Mouse (Mus musculus): ENCODE measurements around the gene Calu. TPM values are rescaled to one million over a fixed set of nuclear protein-coding genes. Genes with fewer than 3 reads are reported as not detected.
"Not testable (repeated sequence)": the region's sequence is repeated elsewhere in the genome, so short reads cannot be mapped to it uniquely, and the experiment has no call there.

Calu gene
- polyA plus RNA-seq, 1 experiment from 2014 or later = 207 TPM

DNA sequence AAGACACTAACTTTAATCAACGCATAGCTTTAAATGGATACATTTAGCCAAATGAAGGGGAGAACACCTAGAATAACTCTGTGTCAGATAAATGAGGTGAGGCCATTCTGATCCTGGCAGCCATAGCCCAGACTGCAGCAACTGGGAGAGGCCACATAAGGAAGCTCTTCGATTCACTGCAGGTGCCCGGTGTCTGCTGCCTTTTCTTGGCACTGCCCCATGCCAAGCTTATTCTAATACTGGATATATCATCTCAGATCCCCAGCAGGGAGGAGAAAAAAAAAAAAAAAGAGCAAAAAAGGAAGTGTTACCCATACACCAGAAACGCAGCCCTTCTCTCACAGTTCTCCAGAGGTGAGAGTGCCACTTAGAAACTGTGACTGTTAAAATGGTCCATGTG is 29.5 kb downstream of the Calu start:
- Histone ChIP-seq H3K4me2 (no peak overlapping the region), H3K27ac (no peak overlapping the region), H3K4me1 (no peaks in the 10 kb centered on the region), H3K9me3 (no peaks in the 10 kb centered on the region), H3K36me3 (replicated peaks) (peaks cover 58% of the 10 kb centered on the region), H3K27me3 (no peaks in the 10 kb centered on the region), H3K4me3 (replicated peaks) (no peak overlapping the region), H3K9ac (no peak overlapping the region)
- WGBS = 97% methylated on average over 4 of the region's 4 CpGs
- no peak for ATAC-seq (ENCODE audit: low FRiP score)

DNA sequence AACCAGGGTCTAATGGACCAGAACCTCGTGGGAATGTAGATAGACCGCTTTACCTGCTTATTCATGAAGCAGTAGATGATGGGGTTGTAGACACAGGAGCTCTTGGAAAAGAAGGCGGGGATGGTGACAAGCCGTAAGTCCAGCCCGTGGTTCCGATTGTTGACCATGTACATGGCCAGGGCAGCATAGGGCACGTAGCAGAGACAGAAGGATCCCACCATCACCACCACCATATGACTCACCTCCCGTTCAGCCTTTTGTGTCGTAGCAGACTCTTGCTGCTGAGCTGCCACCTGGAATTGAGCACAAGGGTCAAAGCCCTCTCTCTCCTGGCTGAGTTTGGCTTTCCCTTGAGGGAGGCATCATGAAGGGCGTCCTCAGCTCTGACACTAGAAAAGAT is 30.8 kb downstream of the Calu start:
- Histone ChIP-seq H3K9ac (no peak overlapping the region), H3K27ac (no peak overlapping the region), H3K4me2 (no peak overlapping the region), H3K36me3 (replicated peaks) (peaks cover 45% of the 10 kb centered on the region), H3K9me3 (no peaks in the 10 kb centered on the region), H3K4me3 (replicated peaks) (no peak overlapping the region), H3K27me3 (no peaks in the 10 kb centered on the region), H3K4me1 (no peaks in the 10 kb centered on the region)
- 91% methylated on average over 10 of the region's 10 CpGs for WGBS
- no peak for ATAC-seq (ENCODE audit: low FRiP score)

- no peak overlapping the region for H3K4me2 ChIP-seq
- H3K27ac ChIP-seq = no peak overlapping the region
- no peak overlapping the region for H3K9ac ChIP-seq
- ATAC-seq (ENCODE audit: low FRiP score) = no peak
- peaks cover 34% of the 10 kb centered on the region for H3K36me3 ChIP-seq (replicated peaks)
- 93% methylated on average over 6 of the region's 6 CpGs for WGBS
- H3K4me1 ChIP-seq = no peaks in the 10 kb centered on the region
- no peaks in the 10 kb centered on the region for H3K27me3 ChIP-seq
- H3K9me3 ChIP-seq = no peaks in the 10 kb centered on the region
- no peak overlapping the region for H3K4me3 ChIP-seq (replicated peaks)
Observed at GRCm38 (mm10) chr6:29379954-29380353, 32.1 kb downstream of the Calu start.

DNA sequence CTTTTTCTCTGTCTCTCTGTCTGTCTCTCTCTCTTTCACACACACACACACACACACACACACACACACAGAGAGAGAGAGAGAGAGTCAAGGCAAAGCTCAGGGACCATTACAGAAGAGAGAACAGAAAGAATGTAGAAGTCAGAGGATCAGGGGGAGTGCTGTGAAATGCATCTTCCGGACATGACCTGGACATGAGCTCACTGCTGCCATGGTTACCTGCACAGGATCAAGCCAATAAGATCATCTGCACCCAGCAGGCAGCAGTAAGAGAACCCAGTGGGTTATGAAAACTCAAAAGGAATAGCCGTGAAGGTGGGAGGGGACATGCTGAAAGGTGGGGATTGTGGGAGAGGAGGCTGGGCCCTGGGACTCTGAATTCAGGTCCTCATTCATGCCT is 34.6 kb downstream of the Calu start:
- Histone ChIP-seq H3K9ac (no peak overlapping the region), H3K36me3 (replicated peaks) (peaks cover 10% of the 10 kb centered on the region), H3K4me1 (no peaks in the 10 kb centered on the region), H3K9me3 (no peaks in the 10 kb centered on the region), H3K27ac (no peak overlapping the region), H3K27me3 (no peaks in the 10 kb centered on the region), H3K4me3 (replicated peaks) (no peak overlapping the region), H3K4me2 (no peak overlapping the region)
- WGBS = 52% methylated on average over 2 of the region's 2 CpGs
- ATAC-seq (ENCODE audit: low FRiP score) = no peak

GRCm38 (mm10) chr6:29388052-29388518 is 40.2 kb downstream of the Calu start, which contains the start of gene Opn1sw:
TSS of gene Opn1sw (minus strand) at chr6:29388468.
- 0 out of 2 replicates have a peak, but pooled peaks have one; percentile 44 for ATAC-seq (ENCODE audit: low FRiP score)
- H3K9me3 ChIP-seq = no peaks in the 10 kb centered on the region

GRCm38 (mm10) chr6:29388606-29389080 is 40.8 kb downstream of the Calu start:
- H3K9me3 ChIP-seq = no peaks in the 10 kb centered on the region
- no peak overlapping the region; the same call in 1 of the 2 replicates for H3K4me3 ChIP-seq (replicated peaks)
- H3K4me1 ChIP-seq = peaks cover 9% of the 10 kb centered on the region; the same call in 1 of the 2 replicates
- no peak overlapping the region for H3K9ac ChIP-seq
- ATAC-seq (ENCODE audit: low FRiP score) = no peak
- no peaks in the 10 kb centered on the region for H3K36me3 ChIP-seq (replicated peaks)
- no peak overlapping the region for H3K27ac ChIP-seq
- peak overlapping the region; percentile 25; the same call in 1 of the 2 replicates for H3K4me2 ChIP-seq
- WGBS = 15% methylated on average over 11 of the region's 11 CpGs
- peaks cover 8% of the 10 kb centered on the region; the same call in 1 of the 2 replicates for H3K27me3 ChIP-seq

More at GRCm38 (mm10) chr6:29388052-29388518, 40.2 kb downstream of the Calu start, which contains the start of gene Opn1sw:
- Histone ChIP-seq H3K36me3 (replicated peaks) (no peaks in the 10 kb centered on the region), H3K9ac (no peak within 1 kb of the TSS), H3K27me3 (peaks cover 6% of the 10 kb centered on the region; the same call in 1 of the 2 replicates), H3K4me3 (replicated peaks) (no peak within 1 kb of the TSS; the same call in 1 of the 2 replicates), H3K4me2 (peak within 1 kb of the TSS; percentile 25; the same call in 1 of the 2 replicates), H3K27ac (no peak within 1 kb of the TSS), H3K4me1 (peaks cover 9% of the 10 kb centered on the region; the same call in 1 of the 2 replicates)
- WGBS = 4% methylated on average over 12 of the region's 12 CpGs

GRCm38 (mm10) chr6:29389425-29389824 is 41.6 kb downstream of the Calu start:
- no peak overlapping the region for H3K4me2 ChIP-seq
- no peak overlapping the region for H3K9ac ChIP-seq
- H3K4me1 ChIP-seq = peaks cover 9% of the 10 kb centered on the region; the same call in 1 of the 2 replicates
- H3K9me3 ChIP-seq = no peaks in the 10 kb centered on the region
- peaks cover 16% of the 10 kb centered on the region for H3K27me3 ChIP-seq
- no peak for ATAC-seq (ENCODE audit: low FRiP score)
- WGBS = 58% methylated on average over 9 of the region's 9 CpGs
- H3K27ac ChIP-seq = no peak overlapping the region
- no peak overlapping the region for H3K4me3 ChIP-seq (replicated peaks)
- no peaks in the 10 kb centered on the region for H3K36me3 ChIP-seq (replicated peaks)

DNA sequence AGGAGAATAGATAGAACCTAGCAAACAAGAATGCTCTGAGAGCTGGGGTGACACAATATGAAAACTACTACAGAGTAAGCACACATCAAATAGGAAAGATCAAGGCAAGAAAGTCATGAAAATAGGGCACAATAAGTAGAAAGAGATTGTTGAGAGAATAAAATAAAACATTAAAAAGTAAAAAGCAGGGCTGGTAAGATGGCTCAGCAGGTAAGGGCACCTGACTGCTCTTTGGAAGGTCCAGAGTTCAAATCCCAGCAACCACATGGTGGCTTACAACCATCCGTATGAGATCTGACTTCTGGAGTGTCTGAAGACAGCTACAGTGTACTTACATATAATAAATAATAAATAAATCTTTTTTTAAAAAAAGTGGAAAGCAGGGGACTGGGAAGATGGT is 42.6 kb downstream of the Calu start:
- not testable (repeated sequence) for H3K4me3 ChIP-seq (replicated peaks); H3K4me1 ChIP-seq; ATAC-seq (ENCODE audit: low FRiP score); H3K36me3 ChIP-seq (replicated peaks); H3K4me2 ChIP-seq; H3K9me3 ChIP-seq; H3K9ac ChIP-seq; H3K27ac ChIP-seq
- H3K27me3 ChIP-seq = peaks cover 27% of the 10 kb centered on the region
- WGBS = 76% methylated on average over 1 of the region's 1 CpGs

- not testable (repeated sequence) for H3K4me2 ChIP-seq; ATAC-seq (ENCODE audit: low FRiP score); H3K9ac ChIP-seq; H3K36me3 ChIP-seq (replicated peaks); H3K27ac ChIP-seq; H3K9me3 ChIP-seq; H3K4me3 ChIP-seq (replicated peaks)
- Histone ChIP-seq H3K27me3 (peaks cover 30% of the 10 kb centered on the region), H3K4me1 (peaks cover 15% of the 10 kb centered on the region)
- WGBS = 76% methylated on average over 8 of the region's 8 CpGs
Observed at GRCm38 (mm10) chr6:29391241-29391640, 43.4 kb downstream of the Calu start.

DNA sequence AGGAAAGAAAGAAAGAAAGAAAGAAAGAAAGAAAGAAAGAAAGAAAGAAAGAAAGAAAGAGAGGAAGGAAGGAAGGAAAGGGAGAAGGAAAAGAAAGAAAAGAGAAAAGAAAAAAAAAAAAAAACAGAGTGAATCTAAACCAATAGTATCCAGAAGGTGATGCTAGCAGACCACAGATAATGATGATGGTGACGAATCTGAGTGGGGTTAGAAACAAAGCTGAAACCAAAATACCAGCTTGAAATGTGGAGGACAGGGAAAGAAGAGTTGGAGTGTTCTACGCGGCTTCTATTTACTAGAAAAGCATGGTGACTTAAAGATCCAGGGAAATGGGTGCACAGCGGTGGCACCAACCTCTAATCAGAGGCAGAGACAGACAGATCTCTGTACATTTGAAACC is 43.9 kb downstream of the Calu start:
- Histone ChIP-seq H3K9me3 (no peaks in the 10 kb centered on the region), H3K4me1 (peaks cover 17% of the 10 kb centered on the region), H3K4me3 (replicated peaks) (no peak overlapping the region), H3K36me3 (replicated peaks) (no peaks in the 10 kb centered on the region), H3K27ac (no peak overlapping the region), H3K9ac (no peak overlapping the region), H3K27me3 (peaks cover 30% of the 10 kb centered on the region), H3K4me2 (no peak overlapping the region)
- ATAC-seq (ENCODE audit: low FRiP score) = no peak
- WGBS = 71% methylated on average over 4 of the region's 4 CpGs

DNA sequence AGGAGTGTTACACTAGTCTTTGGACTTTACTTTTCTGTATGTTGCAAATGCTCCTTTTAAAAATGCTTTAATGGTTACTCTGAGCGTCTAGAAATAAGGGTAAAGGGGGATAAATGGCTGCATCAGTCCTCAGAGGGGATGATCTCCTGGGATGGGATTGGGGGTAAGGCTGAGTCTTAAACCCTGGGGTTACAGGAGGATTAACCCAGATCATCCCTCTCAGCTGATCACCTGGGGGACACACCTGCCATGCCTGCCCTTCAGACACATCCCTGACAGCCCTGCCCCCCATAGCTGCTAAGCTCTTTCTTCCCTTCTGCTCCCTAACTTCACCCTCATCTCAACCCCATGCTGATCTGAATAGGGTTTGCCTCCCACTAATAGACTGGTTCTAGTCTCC is 46.4 kb downstream of the Calu start:
- no peak overlapping the region for H3K4me2 ChIP-seq
- ATAC-seq (ENCODE audit: low FRiP score) = no peak
- H3K36me3 ChIP-seq (replicated peaks) = no peaks in the 10 kb centered on the region
- H3K4me1 ChIP-seq = peaks cover 20% of the 10 kb centered on the region
- H3K27me3 ChIP-seq = peaks cover 30% of the 10 kb centered on the region
- H3K4me3 ChIP-seq (replicated peaks) = no peak overlapping the region
- 62% methylated on average over 1 of the region's 1 CpGs for WGBS
- H3K27ac ChIP-seq = no peak overlapping the region
- no peak overlapping the region for H3K9ac ChIP-seq
- H3K9me3 ChIP-seq = no peaks in the 10 kb centered on the region

DNA sequence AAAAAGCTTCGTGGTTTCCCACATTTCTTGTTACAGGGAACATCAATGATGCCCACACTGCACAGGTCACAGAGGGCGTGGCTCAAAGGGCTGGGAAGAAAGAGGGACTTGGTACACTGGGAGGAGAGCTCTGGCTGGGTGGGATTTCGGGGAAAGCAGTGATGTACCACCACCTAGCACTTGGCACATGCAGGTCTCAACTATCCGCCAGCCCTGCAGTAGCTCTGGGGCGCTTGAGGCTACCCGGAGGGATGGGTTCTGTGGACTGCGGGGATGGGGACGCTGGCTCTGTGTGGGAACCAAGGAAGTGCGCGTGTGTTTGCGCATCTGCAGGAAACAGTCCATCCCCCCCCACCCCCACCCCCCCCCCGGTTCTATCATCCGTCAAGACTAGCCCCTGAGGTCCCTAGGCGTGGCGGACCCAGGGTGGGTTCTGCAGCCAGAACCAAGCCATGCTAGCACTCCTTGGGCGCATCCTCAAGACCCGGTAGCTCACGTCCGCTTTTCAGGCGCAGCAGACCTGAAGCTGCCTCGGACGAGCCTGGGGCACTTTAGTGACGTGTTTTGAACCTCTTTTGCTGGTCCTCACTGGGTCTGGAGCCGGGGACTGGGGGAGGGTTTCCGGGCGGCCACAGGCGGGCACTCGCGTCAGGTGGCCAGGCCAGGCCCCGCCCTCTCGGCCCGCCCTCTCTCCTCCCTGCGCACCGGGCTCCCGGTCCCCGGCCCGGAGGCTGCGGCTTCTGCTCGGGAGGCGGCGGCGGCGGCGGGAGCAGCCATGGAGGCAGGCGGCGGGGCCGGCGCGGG is 48.2 kb downstream of the Calu start, which contains the start of gene Ccdc136:
Gene Ccdc136, plus strand, starts transcription at position 400 of the 804 bp plus-strand sequence.
- Histone ChIP-seq H3K27ac (peak within 1 kb of the TSS; percentile 66), H3K36me3 (replicated peaks) (no peaks in the 10 kb centered on the region), H3K9me3 (no peaks in the 10 kb centered on the region), H3K4me1 (peaks cover 20% of the 10 kb centered on the region), H3K27me3 (peaks cover 24% of the 10 kb centered on the region), H3K9ac (peak within 1 kb of the TSS; percentile 76), H3K4me2 (peak within 1 kb of the TSS; percentile 90), H3K4me3 (replicated peaks) (peak within 1 kb of the TSS; percentile 62)
- under 1% methylated on average over 48 of the region's 49 CpGs for WGBS
- ATAC-seq (ENCODE audit: low FRiP score) = peak; percentile 96

All from forebrain, embryonic 12.5 days (tissue).